Mouse (Mus musculus) E14TG2a.4 (cell line): ENCODE measurements around the gene Tmem209.

ENCODE experiments used
- CTCF ChIP-seq: conservative IDR thresholded peaks from 2 replicates; pipeline ENCODE4 v1.5.1; 2014; ENCODE audit warnings: low read length
- POU5F1 ChIP-seq: IDR thresholded peaks from 2 replicates; pipeline ENCODE4 v1.6.1; 2014; ENCODE audit warnings: low read length, borderline replicate concordance

- TF ChIP-seq CTCF (no peak), POU5F1 (no peak)
Observed at GRCm38 (mm10) chr6:30462822-30463221, 46.8 kb downstream of the Tmem209 start.
